Mouse (Mus musculus) heart, embryonic 10.5 days (tissue): Measurements from ENCODE around the gene Olfr538. TPM values are rescaled to one million over a fixed set of nuclear protein-coding genes. Genes with fewer than 3 reads are reported as not detected.
"Not testable (repeated sequence)": the region's sequence is repeated elsewhere in the genome, so short reads cannot be mapped to it uniquely, and the experiment has no call there.

Experiments used
- DNase-seq: peaks from one replicate; pipeline ENCODE4 v3.0.0-alpha.2; 2017; ENCODE audit warnings: low spot score
- H3K27ac ChIP-seq: fragments of 300-500 bp; sonication (generic); 2 replicates; pipeline ENCODE4 v1.5.1; 2016; ENCODE audit warnings: mild to moderate bottlenecking
- H3K27me3 ChIP-seq: fragments of 300-500 bp; sonication (generic); 2 replicates; pipeline ENCODE4 v1.6.1; 2016; ENCODE audit warnings: mild to moderate bottlenecking; ENCODE audit not compliant: poor library complexity, insufficient read depth, severe bottlenecking
- H3K36me3 ChIP-seq: fragments of 300-500 bp; sonication (generic); 2 replicates; pipeline ENCODE4 v1.6.1; 2016; ENCODE audit warnings: mild to moderate bottlenecking, moderate library complexity
- H3K4me1 ChIP-seq: fragments of 300-500 bp; sonication (generic); 2 replicates; pipeline ENCODE4 v1.6.1; 2016; ENCODE audit warnings: mild to moderate bottlenecking
- H3K4me3 ChIP-seq: fragments of 300-500 bp; sonication (generic); 2 replicates; pipeline ENCODE4 v1.5.1; 2016; ENCODE audit warnings: mild to moderate bottlenecking, moderate library complexity
- H3K9me3 ChIP-seq: fragments of 300-500 bp; sonication (generic); 2 replicates; pipeline ENCODE4 v1.6.1; 2016; ENCODE audit warnings: mild to moderate bottlenecking, moderate library complexity
- WGBS: fragments of 180-500 bp; shearing (Covaris S2); methylation state at CpG from one replicate; pipeline ENCODE4 v1.1.7; 2016; 5-methylcytosine and 5-hydroxymethylcytosine counted together
- polyA plus RNA-seq: library from polyadenylated mRNA; unstranded; fragments of >200 nt; fragmentation: Nextera tagmentation; extraction: Ambion mirVana; gene quantifications from 2 replicates; pipeline ENCODE4 v1.2.1, GENCODE M21; 2016

Gene Olfr538
- not detected in 2 replicates for polyA plus RNA-seq

DNA sequence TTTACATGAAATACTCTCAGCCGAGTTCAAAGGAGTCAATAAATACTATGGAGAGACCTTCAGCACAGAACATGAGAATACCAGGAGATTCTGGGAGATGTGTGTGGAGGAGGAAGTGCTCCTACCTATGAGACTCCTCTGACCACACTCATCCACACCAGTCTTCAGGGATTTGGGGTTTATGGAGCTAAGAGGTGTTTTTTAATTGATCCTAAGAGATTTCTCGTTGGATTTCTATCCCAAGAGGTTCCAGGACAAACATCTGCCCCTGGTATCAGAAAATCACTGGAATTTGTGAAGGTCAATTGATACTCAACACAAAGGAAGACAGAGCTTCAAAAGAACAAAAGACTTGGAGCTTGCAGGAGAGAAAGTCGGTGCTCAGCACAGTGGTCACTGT lies at the start of gene Olfr538:
Gene Olfr538 (plus strand): TSS at position 301 of the 400 bp plus-strand sequence.
- Histone ChIP-seq H3K36me3 (no peaks in the 10 kb centered on the region), H3K27me3 (no peaks in the 10 kb centered on the region), H3K27ac (no peak within 1 kb of the TSS), H3K4me3 (no peak within 1 kb of the TSS), H3K9me3 (no peaks in the 10 kb centered on the region), H3K4me1 (no peaks in the 10 kb centered on the region)
- no peak for DNase-seq
- WGBS: 68% methylated on average over 3 of the region's 3 CpGs

DNA sequence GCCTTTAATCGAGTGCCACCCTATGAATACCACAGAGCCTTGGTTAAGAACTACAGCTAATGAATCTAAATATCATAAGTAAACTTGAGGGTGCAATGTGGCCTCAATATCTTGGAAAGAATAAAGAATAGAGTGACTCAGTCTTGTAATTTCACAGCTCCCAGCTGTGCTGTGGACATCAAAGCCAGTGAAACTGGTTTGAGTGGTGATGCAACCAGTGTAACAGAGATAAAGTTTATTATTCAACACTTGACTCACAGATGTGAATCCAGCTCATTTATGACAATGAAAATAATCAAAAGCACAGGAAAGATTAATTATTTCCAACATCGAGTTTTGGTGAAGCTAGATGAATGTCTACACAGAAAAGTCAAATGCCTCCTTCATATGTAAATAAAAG lies 27.9 kb upstream of the Olfr538 start:
- H3K9me3 ChIP-seq: no peaks in the 10 kb centered on the region
- no peaks in the 10 kb centered on the region for H3K27me3 ChIP-seq
- WGBS: 72% methylated on average over 2 of the region's 2 CpGs
- no peaks in the 10 kb centered on the region for H3K4me1 ChIP-seq
- no peaks in the 10 kb centered on the region for H3K36me3 ChIP-seq
- no peak overlapping the region for H3K4me3 ChIP-seq
- no peak overlapping the region for H3K27ac ChIP-seq
- no peak for DNase-seq

DNA sequence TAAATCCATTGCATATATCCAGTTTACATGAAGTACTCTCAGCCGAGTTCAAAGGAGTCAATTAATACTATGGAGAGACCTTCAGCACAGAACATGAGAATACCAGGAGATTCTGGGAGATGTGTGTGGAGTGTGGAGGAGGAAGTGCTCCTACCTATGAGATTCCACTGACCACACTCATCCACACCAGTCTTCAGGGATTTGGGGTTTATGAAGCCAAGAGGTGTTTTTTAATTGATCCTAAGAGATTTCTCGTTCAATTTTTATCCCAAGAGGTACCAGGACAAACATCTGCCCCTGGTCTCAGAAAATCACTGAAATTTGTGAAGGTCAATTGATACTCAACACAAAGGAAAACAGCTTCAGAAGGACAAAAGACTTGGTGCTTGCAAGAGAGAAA lies 33.3 kb downstream of the Olfr538 start, which contains the start of gene Olfr46:
Gene Olfr46 (plus strand): TSS at position 301 of the 400 bp plus-strand sequence.
- H3K9me3 ChIP-seq, H3K27me3 ChIP-seq, H3K36me3 ChIP-seq, DNase-seq, H3K4me3 ChIP-seq, H3K27ac ChIP-seq, H3K4me1 ChIP-seq: not testable (repeated sequence)
- WGBS: 75% methylated on average over 2 of the region's 2 CpGs

Other genes with a start within 250 kb of the Olfr538 start
- not detected in 2 replicates for gene Olfr525, start 247.0 kb upstream of the Olfr538 start, polyA plus RNA-seq
- not detected in 2 replicates for gene Olfr527, start 233.9 kb upstream of the Olfr538 start, polyA plus RNA-seq
- gene Olfr60, start 206.2 kb upstream of the Olfr538 start, polyA plus RNA-seq: not detected in 2 replicates
- not detected in 2 replicates for gene Olfr530, start 191.6 kb upstream of the Olfr538 start, polyA plus RNA-seq
- not detected in 2 replicates for gene Olfr531, start 165.0 kb upstream of the Olfr538 start, polyA plus RNA-seq
- gene Olfr532, start 146.2 kb upstream of the Olfr538 start, polyA plus RNA-seq: not detected in 2 replicates
- gene Olfr533, start 104.5 kb upstream of the Olfr538 start, polyA plus RNA-seq: not detected in 2 replicates
- gene Olfr535, start 83.7 kb upstream of the Olfr538 start, polyA plus RNA-seq: not detected in 2 replicates
- not detected in 2 replicates for gene Olfr536, start 60.5 kb upstream of the Olfr538 start, polyA plus RNA-seq
- not detected in 2 replicates for gene Olfr46, start 33.4 kb downstream of the Olfr538 start, polyA plus RNA-seq
- not detected in 2 replicates for gene Olfr61, start 61.1 kb downstream of the Olfr538 start, polyA plus RNA-seq
- not detected in 2 replicates for gene Olfr53, start 78.6 kb downstream of the Olfr538 start, polyA plus RNA-seq
- gene Olfr539, start 92.0 kb downstream of the Olfr538 start, polyA plus RNA-seq: not detected in 2 replicates
- gene Olfr45, start 114.1 kb downstream of the Olfr538 start, polyA plus RNA-seq: not detected in 2 replicates
- not detected in 2 replicates for gene Olfr541, start 129.4 kb downstream of the Olfr538 start, polyA plus RNA-seq
- not detected in 2 replicates for gene Cyp2e1, start 195.9 kb downstream of the Olfr538 start, polyA plus RNA-seq
- gene Syce1, start 220.0 kb downstream of the Olfr538 start, polyA plus RNA-seq: 0.16 and 0.49 TPM in 2 replicates